Mouse (Mus musculus): ENCODE data around the gene Rapgef5.

- no peak for TF ChIP-seq MYC (IDR thresholded peaks at IDR 0.05; ENCODE audit: low read depth, low read length)
- no peak for TF ChIP-seq POLR2AphosphoS2 (IDR thresholded peaks at IDR 0.05; ENCODE audit: low read depth, low read length)
- no peak for TF ChIP-seq NRF1 (IDR thresholded peaks at IDR 0.05; ENCODE audit: low read depth, low read length)
- no peak for TF ChIP-seq CTCF (conservative IDR thresholded peaks at IDR 0.05 in 1 of 2, IDR thresholded peaks at IDR 0.05 in 1 of 2; ENCODE audit: low read depth in 2 of 2, low read length in 2 of 2)
- no peak for TF ChIP-seq POLR2A (IDR thresholded peaks at IDR 0.05; ENCODE audit: low read depth, low read length)
- TF ChIP-seq HCFC1 (IDR thresholded peaks at IDR 0.05; ENCODE audit: low read depth, low read length): no peak
- TF ChIP-seq CHD2 (IDR thresholded peaks at IDR 0.05; ENCODE audit: low read length): no peak
- TF ChIP-seq USF2 (conservative IDR thresholded peaks at IDR 0.05; ENCODE audit: low read depth, low read length): no peak
- no peak for TF ChIP-seq MAZ (IDR thresholded peaks at IDR 0.05; ENCODE audit: low read depth, low read length)
Observed at GRCm38 (mm10) chr12:117505163-117505562, 11.1 kb upstream of the Rapgef5 start.

Measured in CH12.LX (cell line).